Mouse (Mus musculus) spleen, postnatal 10 days (tissue): Measurements from ENCODE around the gene Ak8.

Experiments
- DNase-seq, 2 experiments: peaks; one replicate each; pipeline ENCODE4 v3.0.0; 2021 to 2022; ENCODE audit warnings: low spot score in 2 of 2

The Ak8 gene

DNA sequence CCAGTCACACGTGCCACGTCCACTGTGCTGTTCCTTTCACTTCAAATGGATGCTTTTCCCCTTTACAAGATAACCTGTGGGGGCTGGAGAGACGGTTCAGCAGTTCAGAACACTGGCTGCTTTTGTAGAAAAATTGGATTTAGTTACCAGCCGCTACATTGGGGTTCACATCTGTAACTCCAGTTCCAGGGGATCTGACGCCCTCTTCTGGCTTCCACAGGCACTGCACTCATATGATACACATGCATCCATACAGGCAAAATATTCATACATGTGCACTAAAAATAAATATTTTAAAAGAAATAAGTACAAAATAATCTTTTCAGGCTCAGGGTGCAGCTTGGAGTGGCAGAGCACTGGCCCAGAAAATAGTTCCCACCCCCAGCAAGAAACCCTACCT lies 94.7 kb downstream of the Ak8 start:
- DNase-seq = peak in 1 of 2 experiments; percentile 27

DNA sequence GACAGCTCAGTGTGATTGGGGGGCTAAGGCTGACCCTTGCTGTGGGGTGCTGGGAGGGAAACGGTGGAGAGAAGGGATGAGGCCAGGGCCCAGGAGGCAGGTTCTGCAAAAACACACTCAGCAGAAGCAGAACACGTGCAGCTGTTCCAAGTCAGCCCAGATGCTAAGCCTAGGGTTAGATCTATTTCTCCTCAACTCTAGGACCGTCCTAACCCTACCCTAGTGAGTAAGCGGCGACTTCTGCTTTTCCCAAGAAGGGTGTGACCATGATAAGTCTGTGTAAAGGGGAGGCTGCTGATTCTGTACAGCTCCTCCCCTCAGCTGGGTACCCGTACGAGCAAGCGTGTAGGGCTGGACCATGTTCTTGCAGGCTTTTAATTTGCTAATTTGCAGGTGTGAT lies 96.3 kb downstream of the Ak8 start:
- no peak for DNase-seq

- DNase-seq = no peak
Measured at GRCm38 (mm10) chr2:28797490-28798106, 97.6 kb downstream of the Ak8 start.

DNA sequence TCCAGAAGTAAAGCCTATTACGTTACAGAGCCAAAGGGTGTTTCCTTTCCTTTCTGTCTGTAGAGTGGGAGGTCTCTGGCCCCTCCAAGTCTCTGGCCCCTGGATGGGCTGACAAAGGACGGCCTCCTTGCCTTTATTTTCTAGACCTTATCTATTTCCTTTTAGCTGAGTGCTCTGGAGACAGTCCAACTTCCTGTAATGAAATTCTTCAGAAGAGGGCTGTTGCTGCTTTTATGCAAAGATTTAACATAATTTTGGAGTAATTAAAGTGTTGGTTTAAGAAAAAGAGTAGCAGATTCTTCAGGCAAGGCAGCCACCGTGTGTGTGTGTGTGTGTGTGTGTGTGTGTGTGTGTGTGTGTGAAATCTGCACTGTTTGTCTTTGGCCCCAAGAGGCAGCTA lies 98.4 kb downstream of the Ak8 start:
- no peak for DNase-seq

- DNase-seq = no peak
Measured at GRCm38 (mm10) chr2:28799575-28799974, 99.6 kb downstream of the Ak8 start.

DNA sequence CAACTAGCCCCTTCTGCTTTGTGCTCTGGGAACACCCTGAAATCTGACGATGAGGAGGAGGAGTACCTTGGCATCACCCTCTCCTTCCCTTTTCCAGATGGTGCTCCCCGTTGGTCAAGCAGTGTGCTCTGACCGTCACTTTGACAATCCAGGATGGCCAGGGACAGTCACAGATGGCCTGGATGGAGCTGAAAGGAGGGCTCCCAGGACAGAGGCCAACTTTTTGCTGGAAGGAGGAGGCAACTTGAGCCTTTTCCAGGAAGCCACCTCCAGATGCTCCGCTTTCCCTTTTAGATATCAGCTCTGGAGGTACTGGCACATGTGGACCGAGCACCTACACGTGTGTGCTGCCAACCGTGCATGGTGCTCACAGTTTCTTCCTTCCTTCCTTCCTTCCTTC lies 103.4 kb downstream of the Ak8 start:
- DNase-seq = no peak

DNA sequence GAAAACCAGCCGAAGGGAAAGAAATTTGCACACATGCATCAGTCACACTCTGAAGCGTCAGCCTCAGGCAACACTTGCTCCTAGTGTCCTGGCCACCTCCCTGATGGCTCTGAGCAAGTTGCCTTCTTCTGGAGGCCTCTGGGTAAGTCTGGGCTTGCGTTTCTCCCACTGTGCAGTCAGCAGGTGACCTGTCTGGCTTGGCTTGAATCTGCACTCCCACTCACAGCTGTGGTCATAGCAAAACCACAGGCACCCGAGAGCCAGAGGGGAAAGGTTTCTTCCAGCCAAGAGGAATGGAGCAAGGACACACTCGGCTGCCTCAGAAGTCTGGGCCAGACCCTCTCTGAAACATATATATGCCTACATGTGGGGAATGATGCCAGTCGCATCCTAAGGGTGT lies 108.9 kb downstream of the Ak8 start:
- DNase-seq = no peak

DNA sequence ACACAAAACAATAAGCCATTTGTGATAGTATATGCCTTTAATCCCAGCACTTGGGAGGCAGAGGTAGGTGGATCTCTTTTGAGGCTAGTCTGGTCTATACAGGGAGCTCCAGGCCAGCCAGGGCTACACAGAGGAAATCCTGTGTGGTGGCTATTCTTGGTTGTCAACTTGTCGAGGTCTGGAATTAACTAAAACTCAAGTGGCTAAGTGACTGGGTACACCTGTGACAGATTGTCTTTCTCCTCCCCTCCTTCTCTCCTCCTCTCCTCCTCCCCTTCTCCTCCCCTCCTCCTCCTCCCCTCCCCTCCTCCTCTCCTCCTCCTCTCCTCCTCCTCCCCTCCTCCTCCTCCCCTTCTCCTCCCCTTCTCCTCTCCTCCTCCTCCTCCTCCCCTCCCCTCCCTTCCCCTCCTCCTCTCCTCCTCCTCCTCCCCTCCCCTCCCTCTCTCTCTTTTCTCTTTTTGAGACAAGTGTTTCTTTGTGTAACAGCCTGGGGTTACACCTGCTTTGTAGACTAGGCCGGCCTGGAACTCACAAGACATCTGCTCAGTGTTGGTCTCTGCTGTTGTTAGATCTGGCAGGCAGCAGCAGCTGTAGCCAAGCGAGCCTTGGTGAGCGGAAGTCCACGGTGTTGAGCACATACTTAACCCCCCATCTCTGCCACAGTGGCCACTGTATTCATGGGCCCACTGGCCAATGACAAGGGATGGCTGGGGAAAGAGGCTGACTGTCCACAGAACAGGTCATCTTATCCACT lies 110.5 kb downstream of the Ak8 start:
- DNase-seq = no peak

GRCm38 (mm10) chr2:28818866-28819265 lies 118.9 kb downstream of the Ak8 start:
- DNase-seq = no peak

DNA sequence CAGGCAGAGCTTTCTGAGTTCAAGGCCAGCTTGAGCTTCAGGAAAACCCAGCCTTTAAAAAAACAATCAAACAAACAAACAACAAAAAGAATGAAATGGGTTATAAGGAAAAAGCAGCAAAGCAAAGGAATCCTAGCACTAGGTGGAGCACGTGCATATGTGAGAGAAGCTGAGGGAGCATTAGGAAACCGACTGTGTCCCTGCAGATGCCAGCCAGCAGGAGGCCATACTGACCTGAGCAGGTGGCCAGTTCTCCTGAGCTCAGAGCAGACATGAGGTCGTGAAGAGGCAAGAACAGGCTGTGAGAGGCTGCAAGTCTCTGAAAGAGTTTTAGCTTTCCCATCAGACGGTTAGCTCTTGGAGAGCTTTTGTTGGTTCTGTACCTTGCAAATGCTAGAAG lies 129.3 kb downstream of the Ak8 start:
- DNase-seq = no peak

GRCm38 (mm10) chr2:28836181-28836940 lies 136.4 kb downstream of the Ak8 start:
- DNase-seq = no peak

DNA sequence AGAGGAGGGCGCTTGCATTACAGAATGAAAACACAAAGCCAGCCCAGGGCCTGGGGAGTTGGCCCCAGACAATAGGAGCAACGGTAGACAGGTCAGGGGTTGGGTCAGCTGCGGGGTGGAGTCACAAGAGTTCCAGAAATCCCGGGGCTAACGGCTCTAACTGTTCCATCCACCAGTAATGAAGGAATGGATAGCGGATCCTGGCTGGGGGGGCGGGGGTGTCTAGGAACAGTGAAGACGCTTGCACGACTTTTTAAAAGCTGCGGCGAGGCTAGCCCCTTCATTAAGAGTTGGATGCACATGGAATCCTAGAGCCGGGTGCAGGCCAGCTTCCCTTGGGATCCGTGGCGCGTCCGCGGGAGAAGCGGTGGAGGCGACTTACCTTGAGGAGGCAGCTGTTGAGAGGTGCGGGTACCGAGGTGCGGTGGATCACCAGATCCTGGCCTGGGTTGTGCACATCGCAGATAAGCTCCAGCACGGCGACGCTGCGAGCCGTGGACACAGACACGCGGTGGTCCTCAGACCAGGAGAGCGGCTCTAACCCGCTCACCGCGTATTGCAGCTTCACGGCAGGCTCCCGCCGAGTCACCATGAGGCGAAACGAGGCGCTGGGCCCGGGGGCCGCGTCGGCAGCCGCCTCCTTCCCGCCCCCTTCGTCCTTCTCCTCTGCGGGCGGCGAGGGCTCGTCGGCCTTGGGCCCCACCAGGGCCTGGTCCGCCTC lies 139.7 kb downstream of the Ak8 start:
- DNase-seq = no peak

GRCm38 (mm10) chr2:28840222-28840951 lies 140.4 kb downstream of the Ak8 start, which contains the start of the genes Gtf3c4 and Ddx31:
Gene Gtf3c4 (minus strand): TSS chr2:28840360.
Gene Ddx31 (plus strand): TSS chr2:28840406.
- DNase-seq = peak; percentile 95

DNA sequence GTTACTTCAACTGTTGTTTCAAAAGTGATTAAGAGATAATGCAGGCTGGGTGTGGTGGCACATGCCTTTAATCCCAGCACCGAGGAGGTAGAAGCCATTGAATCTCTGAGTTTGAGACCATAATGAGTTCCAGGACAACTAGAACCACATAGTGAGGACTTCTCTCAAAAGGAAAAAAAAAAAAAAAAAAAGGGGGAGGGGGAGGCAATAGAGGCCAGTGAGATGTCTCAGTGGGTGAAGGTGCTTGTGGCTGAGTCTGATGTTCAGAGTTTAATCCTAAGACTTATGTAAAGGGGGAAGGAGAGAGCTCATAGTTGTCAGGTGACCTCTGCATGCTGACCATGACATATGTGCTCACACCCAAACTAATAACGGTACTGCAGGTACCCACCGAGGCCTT lies 142.1 kb downstream of the Ak8 start:
- DNase-seq = no peak

DNA sequence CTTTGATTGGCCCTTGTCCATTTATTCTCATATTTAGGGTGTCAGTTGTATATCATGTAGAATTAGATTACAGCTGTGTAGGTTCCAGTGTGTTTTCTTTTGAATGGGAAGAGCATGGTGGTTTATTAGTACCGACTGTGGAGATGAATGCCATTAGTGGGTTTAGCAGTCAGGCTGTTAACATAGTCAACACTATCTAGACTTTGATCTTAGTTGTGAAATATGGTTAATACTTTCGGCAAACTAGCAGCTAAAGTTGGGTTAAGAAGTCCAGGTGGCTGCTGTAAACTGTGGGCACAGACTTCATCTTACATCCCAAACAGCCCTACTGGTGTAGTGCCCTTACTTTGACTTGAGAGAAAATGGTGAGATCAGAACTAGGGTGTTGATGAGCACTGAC lies 148.9 kb downstream of the Ak8 start:
- DNase-seq = no peak

- no peak for DNase-seq
Measured at GRCm38 (mm10) chr2:28852594-28852993, 152.6 kb downstream of the Ak8 start.

GRCm38 (mm10) chr2:28855773-28856172 lies 155.8 kb downstream of the Ak8 start:
- DNase-seq = no peak

DNA sequence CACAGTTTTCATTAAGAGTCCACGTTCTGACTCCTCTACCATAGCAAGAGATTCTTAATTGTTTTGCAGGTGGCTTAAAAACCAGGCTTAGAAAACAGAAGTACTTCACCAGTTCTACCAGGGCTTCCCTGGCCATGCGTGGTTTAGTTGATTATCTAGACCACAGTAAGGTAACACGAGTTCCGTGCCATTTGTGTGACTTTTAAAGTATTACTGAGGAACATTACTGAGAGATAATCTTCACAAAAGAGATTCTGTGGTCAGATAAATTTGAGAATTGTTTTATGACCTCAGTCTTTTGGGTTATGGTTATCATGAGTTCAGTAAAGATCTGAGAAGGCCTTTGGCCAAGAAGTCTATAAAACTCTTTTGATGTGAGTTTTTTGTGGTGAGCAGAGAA lies 159.3 kb downstream of the Ak8 start:
- no peak for DNase-seq

DNA sequence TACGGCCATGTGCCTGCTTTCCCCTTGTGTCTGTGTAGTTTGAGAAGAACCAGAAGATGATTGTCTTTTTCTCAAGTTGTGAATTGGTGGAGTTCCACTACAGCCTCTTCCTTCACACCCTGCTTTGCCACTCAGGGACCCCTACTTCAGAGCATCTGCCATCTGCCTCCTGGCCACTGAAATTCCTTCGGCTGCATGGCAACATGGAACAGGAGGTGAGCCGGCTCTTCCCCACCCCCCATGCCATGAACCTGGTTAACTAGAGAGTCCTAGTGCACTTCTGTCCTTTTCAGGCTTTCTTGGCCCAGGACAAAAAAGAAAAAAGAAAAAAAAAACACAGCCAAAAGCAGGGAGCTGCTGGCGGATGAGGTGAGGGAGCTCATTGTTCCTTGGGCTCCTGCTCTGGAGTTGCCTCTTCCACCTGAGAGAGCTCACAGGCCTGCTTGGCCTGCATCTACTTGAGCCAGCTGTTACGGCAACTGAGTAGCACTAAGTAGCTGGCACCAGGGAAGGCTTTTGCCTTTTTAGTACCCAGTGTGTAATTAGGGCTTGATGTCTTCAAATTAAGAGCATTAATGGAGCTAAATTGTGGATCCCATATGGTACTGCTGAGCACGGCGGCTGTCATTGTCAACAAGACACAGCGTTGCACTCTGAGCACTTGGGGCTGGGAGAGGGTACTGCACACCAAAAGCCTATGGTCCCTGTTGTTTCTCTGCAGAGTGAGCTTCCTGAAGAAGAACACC lies 160.9 kb downstream of the Ak8 start:
- no peak for DNase-seq
